Mouse (Mus musculus): Measurements from ENCODE around the gene B020004J07Rik. TPM values are rescaled to one million over a fixed set of nuclear protein-coding genes. Genes with fewer than 3 reads are reported as not detected.
"Not testable (repeated sequence)": the region's sequence is repeated elsewhere in the genome, so short reads cannot be mapped to it uniquely, and the experiment has no call there.

The B020004J07Rik gene
- not detected for total RNA-seq (2021)
- long read RNA-seq, experiment 1: 0 reads
- long read RNA-seq, experiment 2: 0 reads

DNA sequence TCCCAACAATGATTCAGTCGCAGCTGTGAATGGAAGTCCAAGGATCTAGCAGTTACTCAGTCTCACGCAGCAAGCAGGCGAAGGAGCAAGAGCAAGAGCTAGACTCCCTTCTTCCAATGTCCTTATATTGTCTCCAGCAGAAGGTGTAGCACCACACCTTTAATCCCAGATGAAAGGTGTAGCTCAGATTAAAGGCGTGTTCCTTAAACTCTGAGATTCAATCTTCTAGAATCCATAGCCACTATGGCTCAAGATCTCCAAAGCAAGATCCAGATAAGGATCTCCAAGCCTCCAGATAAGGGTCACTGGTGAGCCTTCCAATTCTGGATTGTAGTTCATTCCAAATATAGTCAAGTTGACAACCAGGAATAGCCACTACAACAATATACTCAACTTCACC is at the start of gene B020004J07Rik:
Gene B020004J07Rik, minus strand, starts transcription at position 101 of the 400 bp plus-strand sequence.
- not testable (repeated sequence) for DNase-seq (ENCODE audit: low spot score in 2 of 2)

DNA sequence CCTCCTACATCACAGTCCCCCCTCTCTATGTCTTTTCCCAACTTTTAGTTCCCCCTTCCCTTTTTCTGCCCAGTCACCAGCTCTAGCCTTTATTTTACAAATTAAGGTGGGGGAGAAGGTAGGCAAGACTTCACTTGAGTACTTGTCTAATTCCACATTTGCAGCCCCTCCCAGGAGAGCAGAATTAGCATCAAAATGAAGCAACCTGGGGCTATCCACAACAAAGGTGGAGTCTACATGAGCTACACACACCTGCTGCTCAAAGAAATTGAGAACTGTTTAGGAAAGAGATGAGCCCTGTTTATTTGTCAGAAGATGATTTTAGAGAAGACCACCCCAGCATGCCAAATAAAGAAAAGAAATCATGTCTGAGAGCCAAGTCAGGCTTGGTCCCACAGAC is 45.6 kb upstream of the B020004J07Rik start:
- no peak for DNase-seq (ENCODE audit: low spot score in 2 of 2)

DNA sequence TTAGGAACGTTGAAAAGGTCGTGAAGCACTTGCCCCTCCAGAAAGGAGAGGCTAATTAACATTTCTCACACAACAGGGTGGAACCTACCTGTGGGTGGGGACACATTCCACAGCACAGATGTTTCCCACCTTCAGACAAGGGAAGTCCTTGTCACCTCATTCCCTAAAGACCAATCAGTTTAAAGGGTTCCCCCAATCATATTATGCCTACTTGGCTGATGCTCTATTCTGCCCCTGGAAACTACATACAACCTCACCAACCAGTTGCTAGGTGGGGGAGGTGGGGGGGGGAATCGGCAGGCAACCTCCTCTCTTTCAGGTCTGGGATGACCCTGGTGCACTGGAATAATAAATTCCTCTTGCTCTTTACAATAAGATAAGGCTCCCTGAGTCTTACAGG is 39.8 kb upstream of the B020004J07Rik start:
- no peak for DNase-seq (ENCODE audit: low spot score in 2 of 2)

- not testable (repeated sequence) for DNase-seq (ENCODE audit: low spot score in 2 of 2)
Measured at GRCm38 (mm10) chr4:101875687-101876086, 31.9 kb upstream of the B020004J07Rik start.

DNA sequence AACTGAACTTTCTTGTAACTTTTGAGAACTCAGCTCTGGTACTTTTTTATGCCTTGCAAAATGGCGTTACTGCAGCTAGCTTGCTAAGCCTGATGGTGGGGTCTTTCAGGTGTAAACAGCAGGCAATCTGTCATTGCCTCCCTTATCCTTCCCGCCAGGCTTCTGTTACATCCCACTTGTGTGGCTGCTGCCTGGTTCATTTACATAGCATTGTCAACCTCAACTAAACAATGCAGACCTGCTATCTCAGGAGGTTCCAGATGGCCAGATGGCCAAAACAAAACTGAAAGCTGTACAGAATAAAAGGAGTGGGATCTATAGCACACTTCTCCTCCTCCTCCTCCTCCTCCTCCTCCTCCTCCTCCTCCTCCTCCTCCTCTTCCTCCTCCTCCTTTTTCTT is 28.2 kb upstream of the B020004J07Rik start:
- DNase-seq (ENCODE audit: low spot score in 2 of 2): not testable (repeated sequence)

DNA sequence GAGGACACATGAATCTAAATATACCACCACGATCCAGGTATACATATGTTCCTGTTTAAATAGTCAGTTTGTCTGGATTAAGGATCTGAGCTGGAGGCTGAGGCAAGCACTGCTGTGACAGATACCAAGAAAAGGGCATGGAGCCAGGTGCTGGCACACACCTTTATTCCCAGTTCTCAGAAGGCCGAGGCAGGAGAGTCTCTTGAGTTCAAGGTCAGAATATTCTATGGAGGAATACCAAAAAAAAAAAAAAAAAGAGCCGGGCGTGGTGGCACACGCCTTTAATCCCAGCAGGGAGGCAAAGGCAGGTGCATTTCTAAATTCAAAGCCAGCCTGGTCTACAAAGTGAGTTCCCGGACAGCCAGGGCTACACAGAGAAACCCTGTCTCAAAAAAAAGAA is 18.5 kb upstream of the B020004J07Rik start:
- no peak for DNase-seq (ENCODE audit: low spot score in 2 of 2)

DNA sequence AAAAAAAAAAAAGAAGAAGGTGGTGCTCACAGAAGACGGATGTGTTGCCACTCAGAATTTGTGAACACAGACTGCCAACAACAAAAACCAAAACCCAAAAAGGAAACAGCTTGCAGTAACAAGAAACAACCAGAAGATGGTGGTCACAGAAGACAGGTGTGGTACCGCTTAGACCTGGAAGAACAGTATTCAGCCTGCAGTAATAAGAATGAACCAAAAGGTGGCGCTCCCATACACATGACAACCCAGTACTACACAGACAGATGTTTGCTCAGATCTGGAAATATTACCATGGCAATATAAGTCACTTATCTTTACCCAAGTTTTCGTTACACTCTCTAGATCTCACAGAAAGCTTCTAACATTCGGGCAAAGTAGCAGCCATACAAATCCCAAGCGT is 17.1 kb upstream of the B020004J07Rik start:
- DNase-seq (ENCODE audit: low spot score in 2 of 2): no peak

DNA sequence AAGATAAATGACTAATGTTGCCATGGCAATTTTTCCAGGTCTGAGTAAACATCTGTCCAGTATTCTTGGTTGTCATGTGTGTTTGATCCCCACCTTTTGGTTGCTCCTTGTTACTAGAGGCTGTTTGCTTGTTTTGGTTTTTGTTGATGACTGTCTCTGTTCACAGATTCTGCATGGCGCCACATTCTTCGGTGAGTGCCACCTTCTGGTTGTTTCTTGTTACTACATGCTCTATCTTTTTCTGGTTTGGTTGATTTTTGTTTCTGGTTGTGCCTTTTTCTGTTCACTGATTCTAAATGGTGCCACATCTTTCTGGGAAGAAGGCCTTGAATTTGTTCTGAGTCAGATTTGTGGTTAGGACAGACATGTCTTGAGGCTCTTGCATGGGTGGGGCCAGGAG is 7.1 kb upstream of the B020004J07Rik start:
- no peak for DNase-seq (ENCODE audit: low spot score in 2 of 2)

Other genes with a start within 250 kb of the B020004J07Rik start
- gene Leprot, start 196.3 kb downstream of the B020004J07Rik start, total RNA-seq (2021): 10 to 100 TPM; 42.6 to 44.9 TPM
- gene Lepr, start 126.6 kb downstream of the B020004J07Rik start, total RNA-seq (2021): 1 to 10 TPM; 5.2 to 5.4 TPM
- not detected for gene C130073F10Rik, start 49.8 kb upstream of the B020004J07Rik start, total RNA-seq (2021)
- not detected for gene Gm12800, start 65.1 kb upstream of the B020004J07Rik start, total RNA-seq (2021)
- gene Gm12794, start 96.4 kb upstream of the B020004J07Rik start, total RNA-seq (2021): not detected
- gene Gm12790, start 137.0 kb upstream of the B020004J07Rik start, total RNA-seq (2021): not detected
- gene Gm12789, start 142.6 kb upstream of the B020004J07Rik start, total RNA-seq (2021): not detected
- gene Pde4b, start 243.5 kb upstream of the B020004J07Rik start, total RNA-seq (2021): 10 to 100 TPM; 40.0 to 51.2 TPM